Mouse (Mus musculus) cerebellum, adult 2 months (tissue): ENCODE results near the gene Pard3b.

Experiments used
- CTCF ChIP-seq: fragments of 200-500 bp; IDR thresholded peaks from 2 replicates; pipeline ENCODE4 v1.5.1; 2011; ENCODE audit warnings: low read depth, mild to moderate bottlenecking, control low read depth, low read length, moderate library complexity, borderline replicate concordance; ENCODE audit not compliant: insufficient read depth
- POLR2A ChIP-seq: fragments of 200-500 bp; IDR thresholded peaks from 2 replicates; pipeline ENCODE4 v1.6.1; 2011; ENCODE audit warnings: low read length, control low read depth, borderline replicate concordance; ENCODE audit not compliant: insufficient read depth

DNA sequence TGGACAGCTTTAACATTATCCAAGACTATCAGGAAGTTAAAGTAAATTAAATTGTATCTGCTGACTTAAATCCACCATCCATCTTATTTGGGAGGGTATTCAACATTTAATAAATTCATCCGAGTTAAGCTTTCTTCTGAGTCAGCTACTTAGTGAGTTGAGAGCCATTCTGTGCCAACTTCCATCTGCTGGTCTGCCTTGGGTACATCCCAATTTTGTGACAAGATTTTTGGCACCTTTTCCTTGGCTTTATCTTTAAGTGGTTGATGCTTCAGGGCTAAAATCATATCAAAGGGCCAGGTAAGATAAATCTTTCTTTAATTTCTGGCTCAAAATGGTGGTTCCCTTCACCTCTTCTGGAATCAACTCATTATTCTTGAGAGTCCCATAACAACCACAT is 640.0 kb downstream of the Pard3b start:
- TF ChIP-seq POLR2A (no peak), CTCF (no peak)
